Mouse (Mus musculus): Measurements from ENCODE around the gene Prkag2.

DNA sequence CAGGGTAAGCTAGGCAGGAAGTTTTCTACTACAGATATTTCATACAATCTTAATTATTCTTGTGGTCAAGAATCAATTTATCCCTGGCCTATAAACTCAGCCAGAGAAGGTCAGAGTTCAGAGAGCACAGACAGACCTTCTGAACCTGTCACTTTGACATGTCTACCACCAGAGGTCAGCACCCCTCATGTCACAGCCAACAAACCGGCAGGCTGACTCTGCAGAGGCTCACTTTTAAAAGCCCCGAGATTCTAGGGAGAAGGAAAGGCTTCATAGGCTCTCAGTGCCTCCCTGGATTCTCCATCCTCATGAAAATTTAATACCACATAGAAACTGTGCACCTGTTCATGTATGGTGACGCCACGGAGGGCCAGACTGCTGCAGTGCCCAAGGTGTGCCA, 197.6 kb downstream of the Prkag2 start:
- TF ChIP-seq CTCF (IDR thresholded peaks at IDR 0.05; ENCODE audit: low read depth, low read length) (peak; percentile 36; the same call in 1 of the 2 replicates), POLR2A (IDR thresholded peaks at IDR 0.05; ENCODE audit: borderline replicate concordance, low read depth, low read length) (no peak)
